Mouse (Mus musculus): ENCODE data around the gene Mea1.

DNA sequence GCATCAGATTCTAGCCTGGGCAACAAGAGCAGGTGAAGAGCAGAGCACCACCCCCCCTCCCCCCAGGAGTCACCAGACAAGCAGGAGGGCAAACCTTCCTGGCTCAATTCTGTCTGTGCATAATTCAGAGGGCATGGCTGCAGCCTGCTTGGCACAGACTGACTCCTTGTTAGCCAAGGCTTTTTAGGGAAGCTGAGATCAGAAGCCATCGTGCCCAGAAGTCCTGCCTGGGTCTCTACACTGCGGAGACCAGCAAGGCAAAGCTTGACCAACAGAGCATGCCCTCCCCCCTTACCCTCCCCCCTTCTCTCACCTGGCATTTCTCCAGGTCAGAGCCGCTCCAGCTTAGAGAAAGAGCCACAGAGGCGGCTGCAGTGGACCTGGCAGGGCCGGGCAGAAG is 15.9 kb upstream of the Mea1 start:
- TF ChIP-seq CTCF (IDR thresholded peaks at IDR 0.05; ENCODE audit: borderline replicate concordance, control insufficient read depth, extremely low read depth, insufficient read depth, low read length, poor library complexity) (no peak), POLR2A (IDR thresholded peaks at IDR 0.05; ENCODE audit: control insufficient read depth, extremely low read depth, insufficient read depth, low read length, poor library complexity) (no peak)
